Mouse (Mus musculus) large intestine, adult 2 months (tissue): ENCODE measurements around the gene Kat2b. TPM values are rescaled to one million over a fixed set of nuclear protein-coding genes. Genes with fewer than 3 reads are reported as not detected.
"Not testable (repeated sequence)": the region's sequence is repeated elsewhere in the genome, so short reads cannot be mapped to it uniquely, and the experiment has no call there.

ENCODE experiments used
- DNase-seq: peaks from one replicate; pipeline ENCODE4 v3.0.0-alpha.2; 2012; ENCODE audit warnings: low read depth, low spot score
- WGBS: fragments of 180-500 bp; shearing (Covaris S2); methylation state at CpG from one replicate; pipeline ENCODE4 v1.1.7; 2018; 5-methylcytosine and 5-hydroxymethylcytosine counted together
- polyA plus RNA-seq: library from polyadenylated mRNA; depleted of rRNA; stranded (reverse); fragments of >200 nt; gene quantifications from 2 replicates; pipeline ENCODE4 v1.2.3, GENCODE M21; 2012; rRNA removed

Kat2b gene
- polyA plus RNA-seq, 1 experiment, result 6.6 TPM

DNA sequence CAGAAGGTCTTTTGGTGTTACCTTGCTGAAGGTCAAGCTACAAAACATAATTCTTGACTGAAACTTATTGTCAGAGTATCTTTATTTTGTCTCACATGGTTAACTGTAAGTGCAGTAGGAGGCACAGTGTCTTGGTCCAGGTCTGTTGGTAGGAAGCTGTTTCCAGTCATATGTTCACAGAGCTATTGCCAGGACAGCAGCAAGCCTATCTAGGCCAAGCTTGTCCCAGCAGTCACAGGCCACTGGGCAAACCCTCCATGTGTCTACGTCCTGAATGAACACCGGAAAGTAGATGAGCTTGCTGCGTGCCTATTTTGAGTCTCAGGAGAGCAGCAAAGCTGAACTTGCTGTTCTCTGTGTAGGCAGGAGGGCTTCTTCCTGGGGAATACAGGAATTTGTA is 152.3 kb downstream of the Kat2b start:
- not testable (repeated sequence) for DNase-seq
- 89% methylated on average over 3 of the region's 3 CpGs for WGBS

Other genes starting within 250 kb of the Kat2b start
- 0.56 and 0.59 TPM in 2 replicates for gene Efhb, start 103.5 kb upstream of the Kat2b start, polyA plus RNA-seq
- 7.8 and 9.7 TPM in 2 replicates for gene Rab5a, start 87.6 kb upstream of the Kat2b start, polyA plus RNA-seq
- gene Pp2d1, start 27.4 kb upstream of the Kat2b start, polyA plus RNA-seq, result not detected in 2 replicates
- 1.8 and 2.0 TPM in 2 replicates for gene Sgo1, start 122.5 kb downstream of the Kat2b start, polyA plus RNA-seq